Mouse (Mus musculus) erythroblast, embryonic 14.5 days (primary cell): Measurements from ENCODE around the gene Tinagl1.

Source experiments
- GATA1 ChIP-seq: IDR thresholded peaks from 2 replicates; pipeline ENCODE4 v1.6.1; 2012; ENCODE audit warnings: low read length, inconsistent platforms, mixed read lengths
- TAL1 ChIP-seq: IDR thresholded peaks from 3 replicates; pipeline ENCODE4 v1.6.1; 2012; ENCODE audit warnings: low read length, inconsistent platforms, mixed read lengths

- no peak for TF ChIP-seq TAL1
- TF ChIP-seq GATA1: no peak
These were observed 2.6 kb upstream of the Tinagl1 start for GRCm38 (mm10) chr4:130177536-130177935.
